Mouse (Mus musculus) mouse trophoblast stem cell (cell line): ENCODE measurements around the gene Arhgef18.

Experiments used
- in situ Hi-C, 2 experiments: fragments of 300-500 bp; cut with MseI, MboI; formaldehyde crosslinking; loops; 2 replicates in 1 of 2; 3 replicates in 1 of 2; pipeline ENCODE4 v1.15.1; 2025

Gene Arhgef18

GRCm38 (mm10) chr8:3392771-3393710 is at the start of gene Arhgef18:
TSS of gene Arhgef18 (plus strand) at chr8:3393006.
- in situ Hi-C loops: no loop called here

- in situ Hi-C loops: no loop called here
Measured at GRCm38 (mm10) chr8:3345337-3345736, 47.5 kb upstream of the Arhgef18 start.

GRCm38 (mm10) chr8:3346691-3347413 is 46.0 kb upstream of the Arhgef18 start:
- in situ Hi-C loops: no loop called here

- in situ Hi-C loops: no loop called here
Measured at GRCm38 (mm10) chr8:3348142-3348823, 44.5 kb upstream of the Arhgef18 start.

- in situ Hi-C loops: no loop called here
Measured at GRCm38 (mm10) chr8:3350747-3351146, 42.1 kb upstream of the Arhgef18 start.

GRCm38 (mm10) chr8:3352715-3353114 is 40.1 kb upstream of the Arhgef18 start:
- in situ Hi-C loops: no loop called here

- in situ Hi-C loops: no loop called here
Measured at GRCm38 (mm10) chr8:3353189-3353810, 39.5 kb upstream of the Arhgef18 start, which contains the start of gene A430078G23Rik. TSS of gene A430078G23Rik (plus strand) at chr8:3353415.

- in situ Hi-C loops: no loop called here
Measured at GRCm38 (mm10) chr8:3353811-3354442, 38.9 kb upstream of the Arhgef18 start.

GRCm38 (mm10) chr8:3354443-3354812 is 38.4 kb upstream of the Arhgef18 start:
- in situ Hi-C loops: no loop called here

GRCm38 (mm10) chr8:3355586-3355985 is 37.2 kb upstream of the Arhgef18 start:
- in situ Hi-C loops: no loop called here

GRCm38 (mm10) chr8:3358060-3358459 is 34.7 kb upstream of the Arhgef18 start:
- in situ Hi-C loops: no loop called here

GRCm38 (mm10) chr8:3367086-3367485 is 25.7 kb upstream of the Arhgef18 start:
- in situ Hi-C loops: loop anchor here in 1 of 2 experiments (10.0 kb wide), 1 partner anchor 78 kb away; no protein-coding TSS in a partner anchor

GRCm38 (mm10) chr8:3368091-3368490 is 24.7 kb upstream of the Arhgef18 start:
- in situ Hi-C loops: loop anchor here in 1 of 2 experiments (10.0 kb wide), 1 partner anchor 77 kb away; no protein-coding TSS in a partner anchor

GRCm38 (mm10) chr8:3375748-3376147 is 17.1 kb upstream of the Arhgef18 start:
- in situ Hi-C loops: no loop called here

GRCm38 (mm10) chr8:3376641-3377274 is 16.0 kb upstream of the Arhgef18 start:
- in situ Hi-C loops: no loop called here

GRCm38 (mm10) chr8:3387286-3387685 is 5.5 kb upstream of the Arhgef18 start:
- in situ Hi-C loops: no loop called here

- in situ Hi-C loops: no loop called here
Measured at GRCm38 (mm10) chr8:3388591-3389338, 4.0 kb upstream of the Arhgef18 start.

GRCm38 (mm10) chr8:3389506-3389905 is 3.3 kb upstream of the Arhgef18 start:
- in situ Hi-C loops: no loop called here

GRCm38 (mm10) chr8:3392293-3392692 is 513 bp upstream of the Arhgef18 start:
- in situ Hi-C loops: no loop called here

GRCm38 (mm10) chr8:3394600-3394999 is 1.8 kb downstream of the Arhgef18 start:
- in situ Hi-C loops: no loop called here
